Mouse (Mus musculus) lung, adult 2 months (tissue): Measurements from ENCODE around the gene Kcnc3.

Source experiments
- CTCF ChIP-seq: fragments of 200-500 bp; IDR thresholded peaks from 2 replicates; pipeline ENCODE4 v1.5.1; 2011; ENCODE audit warnings: mild to moderate bottlenecking, low read length, control low read depth; ENCODE audit not compliant: insufficient read depth
- POLR2A ChIP-seq: fragments of 200-500 bp; IDR thresholded peaks from 2 replicates; pipeline ENCODE4 v1.6.1; 2011; ENCODE audit warnings: low read depth, mild to moderate bottlenecking, control low read depth, low read length, borderline replicate concordance; ENCODE audit errors: extremely low read depth

DNA sequence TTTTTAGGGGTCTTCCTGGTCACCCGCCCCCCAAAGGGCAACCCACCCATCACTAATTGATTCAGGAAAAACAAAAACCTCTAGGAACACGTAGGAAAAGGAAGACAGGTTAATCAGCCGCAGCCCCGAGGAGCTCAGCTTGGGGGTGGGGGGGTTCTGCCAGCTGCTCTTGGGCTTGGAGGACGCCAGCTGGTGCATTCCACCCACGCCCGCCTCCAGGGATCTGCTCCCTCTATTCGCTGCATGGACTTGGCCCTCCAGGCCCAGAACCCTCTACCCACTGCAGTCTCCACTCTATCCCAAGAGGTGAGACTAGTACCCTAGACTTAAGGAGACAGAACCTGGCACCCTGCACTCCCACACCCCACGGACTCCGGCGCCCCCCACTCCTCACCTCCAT lies 12.0 kb downstream of the Kcnc3 start:
- no peak for TF ChIP-seq CTCF
- TF ChIP-seq POLR2A, result no peak
